Mouse (Mus musculus) hindbrain, embryonic 13.5 days (tissue): ENCODE results near the gene Ubr1. TPM values are rescaled to one million over a fixed set of nuclear protein-coding genes. Genes with fewer than 3 reads are reported as not detected.

ENCODE experiments used
- ATAC-seq: fragments of 200-750 bp; cut with Nextera tagmentation; 2 replicates; pipeline ENCODE4 v1.8.0; 2017; ENCODE audit warnings: moderate TSS enrichment; ENCODE audit not compliant: low FRiP score
- H3K27ac ChIP-seq: fragments of 300-500 bp; sonication (generic); 2 replicates; pipeline ENCODE4 v1.5.1; 2015; ENCODE audit warnings: inconsistent platforms, mild to moderate bottlenecking, moderate library complexity
- H3K27me3 ChIP-seq: fragments of 300-500 bp; sonication (generic); 2 replicates; pipeline ENCODE4 v1.6.1; 2015; ENCODE audit warnings: mild to moderate bottlenecking, inconsistent platforms
- H3K36me3 ChIP-seq: fragments of 300-500 bp; sonication (generic); 2 replicates; pipeline ENCODE4 v1.6.1; 2015; ENCODE audit warnings: mild to moderate bottlenecking, inconsistent platforms
- H3K4me1 ChIP-seq: fragments of 300-500 bp; sonication (generic); replicated peaks from 2 replicates; pipeline ENCODE4 v1.6.1; 2015; ENCODE audit warnings: inconsistent platforms
- H3K4me2 ChIP-seq: fragments of 300-500 bp; sonication (generic); 2 replicates; pipeline ENCODE4 v1.6.1; 2015; ENCODE audit warnings: inconsistent platforms, mild to moderate bottlenecking, moderate library complexity
- H3K4me3 ChIP-seq: fragments of 300-500 bp; sonication (generic); 2 replicates; pipeline ENCODE4 v1.5.1; 2015; ENCODE audit warnings: mild to moderate bottlenecking, inconsistent platforms
- H3K9ac ChIP-seq: fragments of 300-500 bp; sonication (generic); 2 replicates; pipeline ENCODE4 v1.6.1; 2015; ENCODE audit warnings: mild to moderate bottlenecking, inconsistent platforms
- H3K9me3 ChIP-seq: fragments of 300-500 bp; sonication (generic); 2 replicates; pipeline ENCODE4 v1.6.1; 2016; ENCODE audit warnings: inconsistent platforms
- WGBS: fragments of 180-500 bp; shearing (Covaris S2); methylation state at CpG from one replicate; pipeline ENCODE4 v1.1.7; 2015; 5-methylcytosine and 5-hydroxymethylcytosine counted together
- microRNA-seq: library from miRNA; unstranded; fragments of <30 nt; microRNA quantifications from one replicate; pipeline ENCODE4, GENCODE M21; 2016
- polyA plus RNA-seq: library from polyadenylated mRNA; unstranded; fragments of >200 nt; fragmentation: Nextera tagmentation; extraction: Ambion mirVana; gene quantifications from 2 replicates; pipeline ENCODE4 v1.2.1, GENCODE M21; 2015

Gene Ubr1
- polyA plus RNA-seq, 1 experiment from 2014 or later, result 35.3 TPM

DNA sequence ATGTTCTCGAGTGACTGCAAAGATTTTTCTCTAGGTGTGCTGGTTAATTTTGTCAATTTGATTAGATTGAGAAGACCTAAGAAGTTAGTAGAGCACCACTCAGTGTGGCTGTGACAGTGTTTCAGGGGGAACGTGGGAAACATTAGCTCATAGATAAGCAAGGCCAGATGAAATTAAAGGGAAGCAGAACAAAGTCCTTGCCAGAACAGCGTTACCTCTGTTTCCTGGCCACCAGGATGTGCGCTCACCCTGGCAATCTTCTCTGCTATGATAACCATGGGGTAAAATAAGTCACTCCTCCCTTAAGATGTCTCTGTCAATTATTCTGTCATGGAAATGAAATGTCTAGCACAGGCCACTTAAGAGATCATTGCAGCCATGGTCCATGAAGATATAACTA, 126.5 kb downstream of the Ubr1 start:
- no peaks in the 10 kb centered on the region for H3K27me3 ChIP-seq
- no peaks in the 10 kb centered on the region for H3K9me3 ChIP-seq
- 94% methylated on average over 4 of the region's 4 CpGs for WGBS
- H3K4me2 ChIP-seq, result no peak overlapping the region
- no peak for ATAC-seq
- H3K27ac ChIP-seq, result no peak overlapping the region
- no peak overlapping the region for H3K4me3 ChIP-seq
- no peak overlapping the region for H3K9ac ChIP-seq
- H3K36me3 ChIP-seq, result no peaks in the 10 kb centered on the region
- peaks cover 8% of the 10 kb centered on the region for H3K4me1 ChIP-seq

DNA sequence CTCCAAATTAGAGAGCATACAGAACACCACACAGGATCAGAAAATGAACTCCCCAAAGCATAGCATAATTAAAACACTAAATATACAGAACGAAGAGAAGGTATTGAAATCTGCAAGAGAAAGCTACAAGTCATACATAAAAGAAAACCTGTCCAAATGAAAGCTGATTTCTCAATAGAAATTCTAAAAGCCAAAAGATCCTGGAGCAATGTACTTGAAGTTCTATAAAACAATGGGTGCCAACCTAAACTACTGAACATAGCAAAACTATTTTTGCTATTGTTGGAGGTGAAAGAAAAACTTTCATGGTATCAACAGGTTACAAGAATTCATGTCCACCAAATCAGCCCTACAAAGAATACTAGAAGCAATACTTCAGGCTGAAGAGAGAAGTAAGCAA, 129.3 kb downstream of the Ubr1 start:
- Histone ChIP-seq H3K27ac (no peak overlapping the region), H3K4me3 (no peak overlapping the region), H3K4me2 (no peak overlapping the region), H3K36me3 (0 out of 2 replicates have a peak, but pooled peaks cover 6% of the 10 kb centered on the region), H3K9me3 (0 out of 2 replicates have a peak, but pooled peaks cover 6% of the 10 kb centered on the region), H3K27me3 (no peaks in the 10 kb centered on the region), H3K4me1 (no peaks in the 10 kb centered on the region), H3K9ac (no peak overlapping the region)
- WGBS, result 78% methylated on average over 1 of the region's 1 CpGs
- ATAC-seq, result no peak

DNA sequence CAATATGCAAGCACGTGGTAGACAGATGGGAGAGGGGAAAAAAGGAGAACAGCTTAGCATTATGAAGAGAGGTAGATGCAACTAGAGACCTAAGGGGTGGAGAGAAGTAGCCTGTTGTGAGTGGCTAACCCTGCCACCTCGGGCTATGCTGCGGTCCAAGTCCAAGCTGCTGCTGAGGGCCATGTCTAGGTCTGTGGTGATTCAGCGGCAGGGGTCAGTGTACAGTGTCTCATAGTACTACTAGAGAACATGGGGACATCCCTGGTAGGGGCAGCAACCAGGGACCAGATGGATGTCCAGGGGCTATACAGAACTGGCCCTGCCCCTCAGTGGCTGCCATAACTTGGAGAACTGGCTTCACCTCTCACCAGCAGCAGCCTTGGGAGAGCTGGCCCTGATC, 135.3 kb downstream of the Ubr1 start:
- H3K4me3 ChIP-seq, result no peak overlapping the region
- ATAC-seq, result no peak
- no peak overlapping the region for H3K4me2 ChIP-seq
- peaks cover 18% of the 10 kb centered on the region; the same call in 1 of the 2 replicates for H3K9me3 ChIP-seq
- H3K27me3 ChIP-seq, result no peaks in the 10 kb centered on the region
- 98% methylated on average over 4 of the region's 4 CpGs for WGBS
- no peaks in the 10 kb centered on the region for H3K4me1 ChIP-seq
- peaks cover 25% of the 10 kb centered on the region for H3K36me3 ChIP-seq
- H3K9ac ChIP-seq, result no peak overlapping the region
- no peak overlapping the region for H3K27ac ChIP-seq

DNA sequence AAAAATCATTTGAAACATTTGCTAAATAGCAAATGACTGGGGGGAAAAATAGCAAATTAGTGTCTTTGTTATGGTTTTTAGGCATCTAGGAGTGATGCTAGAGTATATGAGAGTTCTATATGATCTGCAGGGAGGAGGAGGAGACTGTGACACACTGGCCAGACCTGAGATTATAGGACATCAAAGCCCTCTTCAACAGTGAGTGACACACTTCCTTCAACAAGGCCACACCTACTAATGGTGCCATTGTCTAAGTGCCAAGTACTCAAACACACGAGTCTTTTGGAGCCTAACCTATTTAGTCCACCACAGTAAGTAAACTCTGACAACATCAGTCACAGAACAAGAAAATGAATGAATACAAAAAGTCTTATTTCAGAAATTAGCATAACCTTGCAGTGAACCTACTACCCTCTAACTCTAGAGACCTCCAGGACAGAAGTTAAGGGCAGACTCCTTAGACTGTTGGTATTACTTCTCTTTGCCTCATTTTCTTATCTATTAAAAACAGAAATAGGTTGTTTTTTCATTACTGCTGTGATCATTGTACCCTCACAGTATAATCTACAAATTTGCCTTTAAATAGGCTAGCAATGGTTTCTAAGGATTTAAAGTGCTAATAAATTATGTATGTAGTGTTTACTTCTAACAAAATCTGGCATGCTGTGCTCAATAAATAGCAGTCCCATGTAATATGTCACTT, 143.4 kb downstream of the Ubr1 start:
- Histone ChIP-seq H3K27me3 (no peaks in the 10 kb centered on the region), H3K9me3 (peaks cover 4% of the 10 kb centered on the region; the same call in 1 of the 2 replicates), H3K4me1 (no peaks in the 10 kb centered on the region), H3K9ac (no peak overlapping the region), H3K27ac (no peak overlapping the region), H3K4me2 (no peak overlapping the region), H3K4me3 (no peak overlapping the region), H3K36me3 (peaks cover 6% of the 10 kb centered on the region; the same call in 1 of the 2 replicates)
- ATAC-seq, result no peak
- WGBS, result 61% methylated on average over 1 of the region's 1 CpGs

Small RNAs within 50 kb of the gene (microRNA-seq; reads per million reads assigned to microRNA genes)
- gene Gm44325, result not detected

Other genes with a start within 250 kb of the Ubr1 start
- 4.7 and 6.1 TPM in 2 replicates for gene Cdan1, start 120.6 kb downstream of the Ubr1 start, polyA plus RNA-seq
- 10.7 and 12.3 TPM in 2 replicates for gene Ttbk2, start 120.1 kb downstream of the Ubr1 start, polyA plus RNA-seq
- gene Tmem62, start 6.3 kb upstream of the Ubr1 start, polyA plus RNA-seq, result 9.6 and 11.1 TPM in 2 replicates
- gene Ccndbp1, start 37.7 kb upstream of the Ubr1 start, polyA plus RNA-seq, result 78.0 and 85.0 TPM in 2 replicates
- gene Epb42, start 66.4 kb upstream of the Ubr1 start, polyA plus RNA-seq, result 0.47 and 0.48 TPM in 2 replicates
- 0.09 TPM in 1 of 2 replicates, not detected in the other for gene Tgm5, start 115.1 kb upstream of the Ubr1 start, polyA plus RNA-seq
- not detected in 2 replicates for gene Tgm7, start 139.1 kb upstream of the Ubr1 start, polyA plus RNA-seq
- gene Adal, start 169.7 kb upstream of the Ubr1 start, polyA plus RNA-seq, result 32.0 and 33.0 TPM in 2 replicates
- gene Lcmt2, start 169.9 kb upstream of the Ubr1 start, polyA plus RNA-seq, result 23.9 and 24.5 TPM in 2 replicates
- gene Tubgcp4, start 199.9 kb upstream of the Ubr1 start, polyA plus RNA-seq, result 55.4 and 56.3 TPM in 2 replicates
- 8.3 and 9.9 TPM in 2 replicates for gene Zscan29, start 200.4 kb upstream of the Ubr1 start, polyA plus RNA-seq